Mouse (Mus musculus) NIH3T3 (cell line): Measurements from ENCODE around the gene Syk.

Source experiments
- DNase-seq: peaks from one replicate; pipeline ENCODE4 v3.0.0-alpha.2; 2012; ENCODE audit warnings: low read depth

The Syk gene

DNA sequence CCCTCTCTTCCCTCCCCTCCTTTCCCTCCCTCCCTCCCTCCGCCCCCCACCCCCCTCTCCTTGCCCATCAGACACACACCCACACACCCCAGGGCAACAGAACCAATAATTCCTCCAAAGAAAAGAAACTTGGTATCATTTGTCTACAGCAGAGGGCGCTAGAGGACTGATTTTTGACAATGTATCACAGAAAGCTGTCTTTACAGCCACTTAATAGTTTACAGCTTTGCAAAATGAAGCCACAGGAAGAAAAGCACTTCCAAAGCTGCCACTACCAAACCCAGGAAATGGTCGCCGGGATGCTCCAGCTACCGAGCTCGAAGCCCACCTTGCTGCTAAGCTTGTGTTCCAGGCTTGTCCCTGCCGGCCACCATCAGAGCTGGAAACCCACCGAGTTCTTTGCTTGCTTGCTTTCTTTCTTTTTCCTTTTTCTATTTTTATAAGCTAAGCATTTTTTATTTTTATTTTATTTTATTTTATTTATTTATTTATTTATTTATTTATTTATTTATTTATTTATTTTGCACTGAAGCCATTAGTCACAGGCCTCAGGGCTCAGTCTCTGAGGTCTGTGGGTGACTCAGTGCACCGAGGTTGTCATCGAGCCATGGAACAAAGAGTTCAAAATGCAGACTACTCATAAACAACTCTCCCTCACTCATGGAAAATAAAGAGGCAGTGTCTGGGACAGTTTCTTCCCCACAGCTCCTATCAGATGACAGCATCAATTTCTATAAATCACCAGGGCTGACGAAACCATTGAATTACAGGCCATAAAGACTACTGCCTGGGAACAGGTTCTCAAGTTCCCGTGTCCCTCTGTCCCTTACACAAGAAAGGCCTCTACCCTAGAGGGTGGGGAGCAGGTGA, 68.6 kb downstream of the Syk start:
- DNase-seq: peak; percentile 89

DNA sequence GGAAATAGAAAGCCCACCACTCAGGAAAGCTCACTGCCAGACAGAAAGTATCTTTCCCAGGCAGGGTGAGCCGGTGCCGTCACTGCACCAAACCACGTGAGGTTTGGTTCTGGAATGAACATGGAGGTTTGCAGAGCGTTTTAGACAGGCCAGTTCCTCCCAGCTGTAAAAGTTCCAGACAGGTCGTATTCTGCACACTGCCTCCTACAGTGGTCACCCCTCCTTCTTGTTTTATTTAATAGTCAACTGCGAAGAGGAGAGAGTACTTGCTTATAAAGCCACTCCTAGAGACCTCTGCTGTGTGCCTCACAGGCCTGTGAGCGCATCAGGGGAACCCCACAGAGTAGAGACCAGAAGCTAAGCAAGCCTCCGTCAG, 69.3 kb downstream of the Syk start:
- no peak for DNase-seq

DNA sequence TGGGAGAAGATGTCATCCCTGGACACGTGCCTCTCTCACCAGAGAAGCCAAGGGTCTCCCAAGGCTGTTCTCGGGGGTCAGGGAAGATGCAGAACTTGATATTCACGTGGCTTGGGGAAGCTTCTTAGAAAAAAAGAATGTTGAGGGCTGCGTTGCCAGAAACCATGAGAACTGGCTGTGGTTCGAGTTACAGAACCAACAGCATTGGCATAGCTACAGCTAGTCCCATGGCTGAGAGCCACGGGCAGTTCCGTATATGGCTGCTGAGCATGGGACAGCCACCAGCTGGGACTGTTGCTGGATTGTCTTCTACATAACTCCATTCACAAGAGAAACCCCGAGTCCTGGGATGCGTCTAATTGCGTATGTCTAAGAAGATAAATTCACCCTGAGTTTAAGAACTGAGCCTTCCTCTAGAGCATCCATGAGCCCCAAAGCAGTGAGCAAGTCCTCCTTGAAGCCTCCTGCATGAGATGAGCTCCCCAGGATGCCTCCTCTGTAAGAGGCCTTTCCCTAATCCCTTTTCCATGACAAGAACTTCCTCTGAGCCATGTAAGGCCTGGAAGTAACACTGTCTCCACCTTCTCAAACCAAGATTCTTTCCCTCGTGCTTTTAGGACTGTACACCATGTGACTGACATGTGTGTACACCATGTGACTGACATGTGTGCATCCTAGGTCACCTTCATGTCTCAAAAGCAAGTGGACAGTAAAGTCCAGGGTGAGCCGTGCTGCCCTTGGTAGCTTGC, 71.3 kb downstream of the Syk start:
- DNase-seq: no peak

DNA sequence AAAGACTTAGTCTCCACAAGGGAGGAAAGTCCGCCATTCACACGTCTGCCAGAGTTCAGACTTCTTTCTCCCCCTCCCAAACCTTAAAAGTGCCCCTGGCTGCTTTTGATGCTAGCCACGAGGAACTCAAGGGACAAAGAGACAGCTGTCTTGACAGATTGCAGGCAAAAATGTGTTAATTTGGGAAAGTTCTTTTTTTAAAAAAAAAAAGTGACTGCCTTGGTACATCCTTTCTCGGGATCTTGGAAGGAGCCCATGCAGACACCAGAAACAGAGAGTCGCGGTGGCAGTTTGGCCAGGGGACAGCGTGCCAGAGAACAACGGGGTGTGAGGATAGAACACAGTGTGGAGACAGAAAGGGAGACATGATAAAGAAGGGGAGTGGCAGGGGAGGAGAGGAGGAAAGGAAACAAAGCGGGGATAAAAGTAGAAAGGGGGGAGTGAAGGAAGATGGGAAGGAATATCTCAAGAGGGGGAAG, 71.9 kb downstream of the Syk start:
- no peak for DNase-seq

DNA sequence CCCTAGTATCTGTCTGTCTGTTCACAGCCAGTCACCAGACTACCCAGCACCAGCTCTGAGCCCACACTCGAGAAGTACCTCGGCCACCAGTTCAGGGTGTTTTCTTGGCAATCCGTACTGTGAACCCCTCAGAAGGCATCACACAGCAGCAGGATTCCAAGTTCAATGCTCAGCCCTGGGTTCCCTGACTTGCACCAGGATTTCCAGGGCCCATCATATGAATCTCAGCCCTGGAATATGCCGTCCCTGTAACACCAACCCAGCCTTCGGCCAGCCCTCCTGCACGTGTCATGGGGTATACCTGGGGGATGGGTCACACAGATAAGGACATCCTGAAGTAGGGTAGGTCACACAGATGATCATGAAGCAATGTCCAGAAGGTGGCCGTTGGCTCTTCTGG, 75.0 kb downstream of the Syk start:
- no peak for DNase-seq

DNA sequence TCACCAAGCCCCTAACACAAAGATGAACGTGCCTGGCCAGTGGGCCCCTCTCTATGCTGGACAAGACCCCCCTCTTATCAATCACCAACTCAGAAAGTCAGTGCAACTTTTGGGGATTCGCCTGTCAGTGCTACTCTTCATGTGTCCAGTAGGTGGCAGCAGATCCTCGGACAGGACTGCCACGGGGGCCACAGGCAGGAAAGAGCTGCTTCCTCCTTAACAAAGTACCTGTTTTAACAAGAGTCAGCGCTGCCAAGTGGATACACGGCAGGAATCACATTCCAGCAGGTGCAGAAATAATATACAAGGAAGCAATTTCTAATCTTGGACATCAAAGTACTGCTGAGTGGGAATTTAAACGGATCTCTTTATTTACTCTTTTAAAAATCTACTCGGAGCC, 75.5 kb downstream of the Syk start:
- peak; percentile 82 for DNase-seq

DNA sequence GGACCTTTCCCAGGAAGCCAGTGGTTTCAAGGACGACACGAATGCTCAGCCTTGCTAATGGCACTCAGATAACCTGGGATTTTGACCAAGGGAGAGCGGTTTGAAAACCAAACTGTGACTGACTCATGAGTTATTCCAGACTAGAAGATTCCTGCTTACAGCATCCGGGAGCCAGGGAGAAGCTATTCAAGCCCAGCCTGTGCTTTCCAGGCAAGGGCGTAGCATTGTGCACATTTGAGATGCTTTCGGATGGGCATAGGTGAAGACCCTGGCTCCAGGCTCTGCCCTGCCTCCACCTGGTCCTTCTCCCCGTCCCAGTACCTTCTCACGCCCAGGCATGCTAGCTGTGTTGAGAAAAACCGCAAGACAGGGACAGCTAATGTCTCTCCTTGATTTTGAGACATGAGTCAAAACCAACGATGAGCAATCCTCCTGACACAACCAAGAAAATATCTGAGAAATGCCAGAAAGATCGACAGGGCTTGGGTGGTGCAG, 76.2 kb downstream of the Syk start:
- peak; percentile 65 for DNase-seq

DNA sequence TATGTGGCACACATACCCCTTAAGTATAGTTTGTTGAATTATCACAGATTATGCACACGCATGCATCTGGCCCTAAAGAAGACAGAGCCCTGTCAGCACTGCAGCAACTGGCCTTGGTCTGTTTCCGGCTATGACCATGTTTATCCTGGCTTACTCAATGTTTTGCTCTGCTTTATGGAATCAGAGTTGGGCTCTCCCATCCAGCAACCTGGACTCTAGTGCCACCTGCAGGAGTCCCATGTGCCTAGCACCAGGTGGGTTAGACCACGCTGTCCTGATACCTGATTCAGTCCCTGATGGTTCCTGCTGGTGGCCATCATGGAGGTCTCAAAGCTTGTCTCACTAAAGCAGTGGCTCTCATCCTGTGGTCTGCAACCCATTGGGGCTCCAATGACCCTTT, 86.9 kb downstream of the Syk start:
- DNase-seq: peak; percentile 30

DNA sequence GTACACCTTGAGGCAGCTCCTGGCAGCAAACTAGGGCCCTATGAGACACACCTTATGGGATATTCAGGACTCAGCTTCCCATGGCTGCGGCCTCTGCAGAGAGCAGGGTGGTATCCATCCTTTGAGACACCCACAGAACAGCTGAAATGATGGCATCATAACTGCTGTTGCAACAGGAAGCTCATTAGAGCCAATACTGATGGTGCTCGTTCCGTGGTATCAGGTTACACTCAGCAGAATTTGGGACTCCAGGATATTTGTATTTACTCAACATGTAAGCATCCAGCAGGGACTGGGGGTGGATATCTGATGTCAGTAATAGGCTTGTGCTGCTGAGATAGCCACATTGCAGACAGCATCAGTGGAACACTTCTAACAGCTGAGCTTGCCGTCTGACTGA, 90.3 kb downstream of the Syk start:
- DNase-seq: peak; percentile 19

DNA sequence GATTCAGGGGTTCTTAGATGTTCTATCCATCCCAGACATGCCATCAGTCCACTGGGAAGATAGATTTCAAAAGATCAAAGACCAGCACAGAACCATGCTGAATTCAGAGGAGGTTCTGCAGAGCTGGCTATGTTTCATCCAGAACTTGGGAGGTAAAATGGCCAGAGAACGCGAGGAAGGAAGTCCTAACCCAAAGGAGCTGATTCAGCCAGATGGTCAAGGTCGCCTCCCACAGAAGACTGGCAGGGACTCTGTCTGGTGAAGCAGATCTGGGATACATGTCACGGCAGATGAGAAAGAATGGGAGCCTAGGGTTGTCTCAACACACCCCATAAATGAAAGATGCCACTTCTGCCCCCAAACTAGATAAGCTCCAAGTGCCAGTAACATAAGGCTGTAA, 90.9 kb downstream of the Syk start:
- no peak for DNase-seq

DNA sequence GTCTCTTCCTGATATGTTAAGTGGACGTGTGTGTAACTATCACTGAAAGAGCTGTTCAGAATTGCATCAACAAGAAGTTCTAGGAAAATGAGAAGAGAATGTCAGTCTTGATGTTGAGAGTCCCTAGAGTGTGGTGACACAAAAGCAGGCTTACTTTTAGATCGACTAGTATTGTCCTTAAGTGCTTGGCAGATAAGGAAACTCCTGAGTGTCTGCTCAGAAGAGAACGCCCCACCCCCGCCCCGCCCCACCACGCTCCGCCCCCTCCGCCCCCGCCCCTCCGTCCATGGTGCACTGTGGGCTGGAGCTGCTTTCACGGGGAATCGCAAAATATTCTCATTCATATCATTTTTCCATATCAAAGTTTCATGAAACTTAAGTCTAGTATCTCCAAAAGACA, 91.9 kb downstream of the Syk start:
- no peak for DNase-seq

DNA sequence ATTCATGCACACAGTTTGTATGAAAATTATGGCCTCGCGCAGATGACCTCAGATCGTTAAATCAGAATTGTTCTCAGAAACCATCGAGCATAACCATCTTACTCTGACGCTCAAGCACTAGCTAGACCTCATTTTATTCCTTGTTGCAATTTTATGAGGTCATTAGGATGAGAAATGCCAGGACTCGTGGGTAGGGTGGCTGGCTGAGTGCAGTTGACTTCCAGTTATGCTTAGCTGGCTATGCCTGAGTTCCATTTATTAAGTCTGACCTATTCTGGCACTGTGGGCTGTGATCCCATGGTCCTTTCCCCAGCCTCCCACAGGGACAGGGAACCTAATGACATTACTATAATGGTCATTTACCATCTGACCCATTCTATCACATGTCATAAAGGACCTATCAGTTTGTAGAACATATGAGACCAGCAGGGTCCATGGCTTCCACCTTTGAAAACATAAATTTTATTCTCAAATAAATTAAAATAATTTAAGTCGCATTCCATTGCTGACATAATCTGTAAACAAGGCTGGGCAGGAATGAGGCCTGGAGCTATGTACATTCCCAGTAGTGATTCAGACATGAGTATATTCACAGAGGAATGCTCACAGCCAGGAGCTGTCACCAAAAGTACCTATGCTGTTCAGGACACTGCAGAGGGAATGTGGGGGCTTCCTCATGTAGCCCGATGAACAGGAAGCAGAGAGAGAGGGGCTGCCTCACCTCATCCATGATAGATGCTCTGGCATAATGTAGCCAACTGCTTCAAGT, 92.7 kb downstream of the Syk start:
- DNase-seq: peak; percentile 54

DNA sequence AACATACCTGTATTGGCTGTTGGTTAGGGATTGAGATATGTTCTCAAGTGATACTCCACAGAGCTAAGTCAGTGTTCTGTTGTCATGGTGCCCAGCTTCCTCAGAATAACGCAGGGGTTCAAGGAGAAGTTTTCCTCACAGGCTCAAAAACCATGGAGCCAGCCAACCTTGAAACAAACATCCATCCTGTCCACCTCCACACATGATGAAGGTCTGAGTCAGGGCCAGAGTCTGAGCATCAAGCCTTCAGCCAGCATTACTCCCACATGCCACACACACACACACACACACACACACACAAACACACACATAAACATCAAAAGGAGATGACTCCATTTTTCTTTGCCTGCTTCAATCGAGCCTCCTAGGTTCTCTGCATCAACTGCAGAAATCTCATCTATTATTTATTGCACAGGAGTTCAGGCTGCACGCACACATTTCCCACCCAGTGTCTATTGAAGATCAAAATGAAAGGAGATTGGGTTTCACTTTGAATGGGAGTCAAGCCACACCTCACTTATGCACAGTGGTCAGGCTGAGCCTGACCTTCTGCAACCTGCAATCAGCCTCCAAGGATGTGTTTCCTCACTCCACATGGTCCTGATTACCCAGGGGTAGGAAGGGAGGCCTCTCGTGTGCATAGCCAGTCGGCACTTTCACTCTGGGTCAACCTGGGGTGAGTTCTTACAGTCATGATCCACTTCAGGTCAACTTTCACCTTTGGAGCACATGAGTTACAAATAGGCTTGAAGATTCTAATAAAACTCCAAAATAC, 93.9 kb downstream of the Syk start:
- peak; percentile 66 for DNase-seq

DNA sequence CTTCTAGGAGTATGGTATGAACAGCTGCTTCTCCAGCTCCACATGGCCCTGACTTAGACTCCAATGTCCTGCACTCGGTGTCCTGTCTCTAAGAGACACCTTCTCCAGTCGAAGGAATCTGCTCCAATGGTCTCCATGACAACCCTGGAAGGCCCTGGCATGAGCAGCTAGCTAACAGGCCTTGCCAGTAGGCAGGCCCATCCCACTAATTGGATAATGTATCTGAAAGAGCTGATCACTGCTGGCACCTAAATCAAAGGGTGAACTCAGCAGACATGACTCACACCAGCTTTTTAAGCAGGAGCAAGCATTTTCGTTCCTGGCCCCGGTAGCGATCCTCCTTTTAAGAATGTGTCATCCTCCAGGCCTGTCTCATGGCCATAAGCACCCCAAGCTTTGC, 96.9 kb downstream of the Syk start:
- peak; percentile 58 for DNase-seq

DNA sequence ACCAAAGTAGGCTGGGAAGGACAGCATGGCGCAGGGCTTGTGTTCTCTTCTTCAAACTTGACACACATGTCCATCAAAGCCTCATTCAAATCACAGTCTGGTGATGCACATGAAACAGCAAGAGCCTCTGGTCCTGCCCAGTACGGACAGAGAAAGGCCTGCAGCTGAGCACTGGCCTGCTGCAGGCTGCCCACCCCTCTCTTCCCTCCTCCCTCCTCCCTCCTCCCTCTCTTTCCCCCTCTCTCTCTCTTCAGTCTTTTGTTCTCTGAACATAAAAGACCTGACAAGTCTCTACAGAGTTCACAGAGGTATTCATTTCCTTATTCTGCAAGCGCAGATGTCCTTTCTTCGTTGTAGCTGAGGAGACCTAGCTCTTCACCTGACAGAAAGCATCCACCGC, 99.1 kb downstream of the Syk start:
- DNase-seq: no peak

DNA sequence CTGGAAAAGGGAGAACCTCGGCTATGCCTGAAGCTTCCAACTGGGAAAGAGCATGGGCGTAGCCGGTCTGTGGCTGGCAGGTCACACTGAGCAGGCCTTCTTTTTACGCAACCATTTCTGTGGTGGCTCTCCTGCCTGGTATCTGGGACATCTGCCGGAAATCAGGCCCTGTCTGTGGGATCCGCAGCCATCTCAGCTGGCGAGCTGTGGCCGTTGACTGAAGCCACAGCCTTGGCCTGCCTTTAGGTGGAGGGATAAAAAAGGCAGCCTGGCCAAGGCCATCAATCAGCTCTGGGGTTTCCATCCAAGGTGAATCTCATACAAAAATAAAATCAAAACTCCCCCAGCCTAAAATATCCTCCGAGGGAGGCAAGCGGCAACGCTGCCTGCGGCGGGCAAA, 107.5 kb downstream of the Syk start:
- DNase-seq: no peak

DNA sequence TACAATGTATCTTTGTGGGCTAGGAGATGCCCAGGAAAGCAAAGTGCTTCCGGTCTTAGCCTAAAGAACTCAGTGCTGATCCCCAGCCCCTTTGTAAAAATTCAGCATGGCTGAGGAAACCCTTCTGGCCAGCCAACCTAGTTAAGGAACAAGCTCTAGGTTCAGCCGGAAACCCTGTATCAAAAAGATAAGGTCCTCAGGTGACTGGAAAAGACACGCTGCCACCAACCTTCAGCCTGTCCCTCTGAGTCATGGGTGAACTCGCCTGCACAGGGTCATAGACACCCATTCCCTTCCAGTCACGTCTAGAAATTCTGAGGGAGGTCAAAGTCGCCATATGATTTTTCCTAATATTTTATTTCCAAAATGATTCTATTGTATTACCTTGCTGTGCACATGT, 109.3 kb downstream of the Syk start:
- no peak for DNase-seq

DNA sequence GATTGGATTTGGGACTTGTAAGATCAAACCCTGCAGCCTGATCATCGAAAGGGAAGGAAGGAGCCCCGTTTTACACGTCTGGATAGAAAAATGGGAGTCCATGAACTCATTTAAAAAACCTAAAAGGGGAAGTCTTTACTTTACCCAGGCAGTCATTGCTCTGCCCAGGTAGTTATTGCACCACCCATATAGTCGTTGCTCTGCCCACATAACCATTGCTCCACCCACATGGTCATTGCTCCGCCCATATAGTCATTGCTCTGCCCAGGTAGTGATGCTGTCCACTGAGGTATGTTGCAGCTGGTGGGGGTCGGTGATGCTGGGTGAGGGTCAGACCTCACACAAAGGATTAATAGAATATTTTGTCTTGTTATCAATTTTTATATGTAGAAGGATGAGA, 111.9 kb downstream of the Syk start:
- no peak for DNase-seq
